Mouse (Mus musculus) ovary, postnatal 10 days (tissue): ENCODE data around the gene Rbak.
"Not testable (repeated sequence)": the region's sequence is repeated elsewhere in the genome, so short reads cannot be mapped to it uniquely, and the experiment has no call there.

ENCODE experiments used
- DNase-seq: peaks from one replicate; pipeline ENCODE4 v3.0.0; 2022; ENCODE audit warnings: low spot score

Gene Rbak

GRCm38 (mm10) chr5:143134216-143135010 is 46.2 kb downstream of the Rbak start:
- DNase-seq = not testable (repeated sequence)

- no peak for DNase-seq
These were observed 47.5 kb downstream of the Rbak start for GRCm38 (mm10) chr5:143132935-143133514.

- DNase-seq = no peak
These were observed 50.2 kb downstream of the Rbak start for GRCm38 (mm10) chr5:143130342-143130741.

GRCm38 (mm10) chr5:143129101-143129500 is 51.5 kb downstream of the Rbak start:
- no peak for DNase-seq

- no peak for DNase-seq
These were observed 52.7 kb downstream of the Rbak start for GRCm38 (mm10) chr5:143127837-143128236.

- DNase-seq = no peak
These were observed 53.7 kb downstream of the Rbak start for GRCm38 (mm10) chr5:143126908-143127307.

GRCm38 (mm10) chr5:143126089-143126488 is 54.5 kb downstream of the Rbak start:
- no peak for DNase-seq

GRCm38 (mm10) chr5:143125601-143126000 is 55.0 kb downstream of the Rbak start:
- no peak for DNase-seq

- no peak for DNase-seq
These were observed 55.7 kb downstream of the Rbak start for GRCm38 (mm10) chr5:143124805-143125378.

GRCm38 (mm10) chr5:143122673-143123072 is 57.9 kb downstream of the Rbak start:
- DNase-seq = no peak
